Mouse (Mus musculus) gastrocnemius, adult 18-20 months (tissue): ENCODE results near the gene Rpl29. TPM values are rescaled to one million over a fixed set of nuclear protein-coding genes. Genes with fewer than 3 reads are reported as not detected.
A peak's percentile ranks its signal among the peaks of the same experiment; 100 is the strongest.

ENCODE experiments used
- DNase-seq: peaks from one replicate; pipeline ENCODE4 v3.0.0; 2021; ENCODE audit warnings: low spot score
- long read RNA-seq, 2 experiments: library from polyadenylated mRNA; stranded (forward); transcript quantifications; one replicate each; pipeline ENCODE4 v2.0.0; 2021
- total RNA-seq, 2 experiments: library from RNA; stranded (reverse); gene quantifications; 2 replicates each; pipeline ENCODE4 v1.2.3; 2021

Rpl29 gene
- 100 to 1,000 TPM; 280 to 298 TPM for total RNA-seq
- long read RNA-seq, experiment 1, transcript Rpl29-201 (4 exons, 710 nt), result minor isoform, 9 of 49 reads
- long read RNA-seq, experiment 1, transcript Rpl29-203 (4 exons, 733 nt), result major isoform, 38 of 49 reads
- long read RNA-seq, experiment 1, partial matches to known transcripts, result 0 of 49 reads
- long read RNA-seq, experiment 1, other reads (novel, unspliced or antisense), result 2 of 49 reads
- long read RNA-seq, experiment 2, transcript Rpl29-203 (4 exons, 733 nt), result major isoform, 34 of 51 reads
- long read RNA-seq, experiment 2, transcript Rpl29-201 (4 exons, 710 nt), result minor isoform, 11 of 51 reads
- long read RNA-seq, experiment 2, partial matches to known transcripts, result 0 of 51 reads
- long read RNA-seq, experiment 2, other reads (novel, unspliced or antisense), result 6 of 51 reads

DNA sequence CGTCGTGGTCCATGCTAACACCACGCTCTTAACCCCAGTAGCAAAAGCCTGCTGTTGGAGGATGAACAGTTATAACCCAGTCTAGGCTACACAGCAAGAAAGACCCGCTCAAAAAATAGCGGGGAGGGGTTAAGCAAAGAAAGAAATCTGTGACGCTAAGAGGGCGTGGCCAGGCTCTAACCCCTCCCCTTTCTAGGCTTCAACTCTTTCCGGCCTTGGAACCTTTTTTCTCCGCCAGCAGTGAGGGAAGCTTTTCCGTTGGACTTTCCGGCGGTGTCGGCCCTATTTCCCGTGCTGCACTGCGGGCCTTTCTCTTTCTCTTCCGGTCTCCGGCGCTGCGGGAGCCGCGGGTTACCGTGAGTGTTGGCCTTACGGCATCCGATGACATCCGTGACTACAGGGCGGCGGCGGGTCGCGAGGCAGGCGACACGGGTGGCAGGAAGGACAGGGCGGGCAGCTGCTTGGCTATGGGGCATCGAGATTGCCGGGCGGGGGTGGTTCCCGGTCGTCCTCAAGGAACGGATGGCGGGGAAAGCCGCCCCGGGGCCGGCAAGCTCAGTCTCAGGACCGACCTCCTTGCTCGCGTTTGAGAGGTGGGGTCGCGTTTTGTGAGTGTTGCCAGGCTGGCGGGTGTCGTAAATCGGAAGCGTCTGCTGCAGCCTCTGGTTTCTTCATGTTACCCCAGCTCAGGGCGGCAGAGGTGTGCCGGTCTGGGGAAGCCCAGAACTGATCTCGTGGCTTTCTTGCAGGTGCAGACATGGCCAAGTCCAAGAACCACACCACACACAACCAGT, at the start of gene Rpl29:
Gene Rpl29 (plus strand): TSS at position 234 of the 794 bp plus-strand sequence.
- DNase-seq, result peak; percentile 97

DNA sequence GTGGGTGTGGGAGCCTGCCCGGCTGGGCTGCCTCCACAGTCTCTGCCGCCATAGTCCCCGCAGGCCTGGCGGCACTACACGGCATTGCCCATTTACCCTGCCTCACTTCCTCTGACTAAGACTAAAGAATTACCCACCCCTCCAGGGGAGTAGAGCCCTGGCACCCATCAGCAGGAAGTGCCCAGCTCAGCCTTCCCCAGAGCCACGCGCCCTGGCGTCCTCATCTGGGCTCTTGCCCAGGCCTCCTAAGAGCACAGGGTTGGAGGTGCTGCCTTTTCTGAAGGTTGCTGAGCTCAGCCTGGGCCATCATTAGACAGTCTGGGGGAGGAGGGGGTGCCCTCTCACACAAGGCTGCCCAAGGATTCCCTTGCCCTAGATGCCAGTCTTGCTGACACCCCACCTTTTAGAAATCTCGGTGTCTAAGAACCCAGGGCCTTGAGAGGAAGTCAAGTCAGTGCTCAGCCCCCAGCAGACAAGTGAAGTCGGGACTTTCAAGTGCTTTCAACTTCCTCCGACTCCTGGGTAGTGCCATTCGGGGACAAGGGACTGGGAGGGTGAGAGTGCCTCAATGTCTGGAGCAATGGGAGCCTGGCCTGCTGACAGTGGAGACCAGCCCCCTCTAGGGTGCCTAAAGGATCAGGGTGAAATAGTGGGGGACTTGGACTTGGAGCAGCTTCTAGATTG, 42.9 kb upstream of the Rpl29 start:
- peak; percentile 69 for DNase-seq

DNA sequence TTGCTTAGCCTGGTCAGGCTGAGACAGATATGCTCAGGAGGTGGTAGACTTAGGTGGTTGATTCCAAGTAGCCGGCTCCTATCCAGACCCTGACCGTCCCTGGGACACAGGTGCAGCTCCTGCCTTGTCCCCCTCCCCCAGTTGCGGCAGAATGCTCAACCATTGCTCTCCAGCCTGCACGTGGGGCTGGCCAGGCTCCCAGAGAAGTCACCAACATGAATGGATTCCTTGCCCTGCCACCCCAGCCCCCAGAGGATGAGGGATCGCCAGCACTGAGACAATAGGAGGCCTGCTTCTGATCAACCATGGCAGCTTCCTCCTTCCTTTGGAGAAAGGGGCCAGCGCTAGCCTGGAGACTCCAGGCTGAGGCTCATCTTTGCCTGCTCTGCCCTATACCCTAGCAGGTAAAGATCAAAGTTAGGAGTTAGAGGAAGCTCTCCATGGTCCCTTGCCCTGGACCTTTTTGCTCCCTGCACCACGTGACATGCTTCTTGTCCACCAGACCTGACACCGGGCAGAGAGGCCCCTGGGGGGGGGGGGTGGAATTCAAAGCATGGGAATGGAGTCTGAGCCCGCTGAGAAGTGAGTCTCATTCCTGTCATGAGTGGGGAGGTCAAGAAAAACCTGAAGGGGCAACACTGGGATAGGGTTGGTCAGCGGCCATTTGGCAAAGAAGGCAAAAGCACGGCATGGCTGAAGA, 36.3 kb upstream of the Rpl29 start:
- no peak for DNase-seq

DNA sequence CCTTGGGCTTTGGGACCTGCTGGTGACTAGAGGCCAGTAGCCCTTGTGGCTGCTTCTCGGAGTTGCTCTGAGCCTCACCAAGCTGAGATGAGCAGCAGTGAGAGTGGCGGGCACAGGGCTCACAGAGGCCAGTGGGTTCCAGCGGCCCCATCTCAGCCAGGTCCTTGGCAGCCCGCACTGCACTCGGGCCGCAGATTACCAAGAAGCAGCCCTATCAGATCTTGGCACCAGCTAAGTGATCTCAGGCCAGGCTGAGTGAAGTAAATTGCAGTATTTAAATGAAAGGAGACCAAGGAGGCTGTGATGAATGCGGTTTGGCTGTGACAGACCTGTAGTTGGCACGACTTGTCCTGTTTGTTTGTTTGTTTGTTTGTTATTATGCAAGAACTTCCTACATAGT, 35.7 kb upstream of the Rpl29 start:
- DNase-seq, result no peak

DNA sequence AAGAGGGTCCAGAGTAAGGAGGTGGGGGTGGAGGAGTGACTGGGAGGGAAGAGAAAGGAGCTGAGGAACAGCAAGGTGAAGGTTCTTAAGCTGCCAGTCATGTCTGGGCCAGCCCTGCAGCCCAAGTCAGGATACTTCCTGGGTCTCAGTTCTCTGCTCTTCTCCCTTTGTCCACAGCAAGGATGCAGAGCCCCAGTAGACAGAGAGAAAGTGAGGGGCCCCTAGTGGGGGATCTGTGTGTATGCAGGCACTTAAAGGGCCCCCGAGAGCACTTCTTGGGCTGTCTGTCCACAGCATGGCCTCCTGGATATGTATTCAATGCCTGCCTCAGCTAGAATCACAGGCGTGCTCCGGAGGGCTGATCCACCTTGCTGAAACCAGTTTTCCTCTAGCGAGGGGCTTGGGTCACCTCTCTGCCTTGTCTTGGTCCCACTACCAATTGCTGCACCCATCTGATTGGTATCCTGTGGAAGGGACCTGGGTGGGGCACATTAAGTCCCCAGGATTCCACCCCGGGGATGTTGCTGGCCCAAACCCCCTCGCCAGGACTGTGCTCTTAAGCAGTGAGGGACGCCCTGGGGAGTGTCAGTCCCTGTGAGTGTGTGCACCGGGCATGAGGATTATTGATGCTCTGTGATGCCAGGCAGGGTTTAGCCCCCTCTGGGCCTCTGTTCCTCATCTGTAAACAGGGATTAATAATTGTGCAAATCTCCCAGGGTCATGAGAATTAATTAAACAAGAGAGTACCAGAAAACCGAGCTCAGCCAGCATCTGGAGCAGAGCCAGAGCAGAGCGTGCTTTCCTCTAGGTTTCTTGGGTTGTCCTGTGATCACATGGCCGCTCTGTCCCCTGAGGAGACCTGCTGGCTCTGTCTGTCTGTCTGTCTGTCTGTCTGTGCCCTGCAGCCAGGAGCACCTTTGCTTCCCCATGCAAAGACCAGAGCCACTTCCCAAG, 34.3 kb upstream of the Rpl29 start:
- DNase-seq, result no peak

DNA sequence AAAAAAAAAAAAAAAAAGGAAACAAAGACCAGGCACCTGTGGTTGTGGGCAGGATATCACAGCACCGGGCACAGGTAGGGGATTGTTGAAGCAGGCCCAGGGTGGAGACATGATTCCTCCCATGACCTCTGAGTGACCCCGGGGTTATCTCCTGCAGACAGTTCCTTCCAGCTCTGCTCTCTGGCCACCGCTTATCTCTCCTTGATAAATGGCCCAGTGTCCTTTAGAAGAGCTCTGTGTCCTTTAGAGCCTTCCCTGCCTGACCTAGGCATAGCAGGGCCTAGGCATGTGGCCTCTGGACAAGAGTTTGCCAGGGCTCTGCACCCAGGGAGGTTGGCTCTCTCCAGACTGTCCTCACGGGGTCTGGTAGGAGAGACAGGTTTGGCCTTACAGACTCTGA, 31.5 kb upstream of the Rpl29 start:
- no peak for DNase-seq

DNA sequence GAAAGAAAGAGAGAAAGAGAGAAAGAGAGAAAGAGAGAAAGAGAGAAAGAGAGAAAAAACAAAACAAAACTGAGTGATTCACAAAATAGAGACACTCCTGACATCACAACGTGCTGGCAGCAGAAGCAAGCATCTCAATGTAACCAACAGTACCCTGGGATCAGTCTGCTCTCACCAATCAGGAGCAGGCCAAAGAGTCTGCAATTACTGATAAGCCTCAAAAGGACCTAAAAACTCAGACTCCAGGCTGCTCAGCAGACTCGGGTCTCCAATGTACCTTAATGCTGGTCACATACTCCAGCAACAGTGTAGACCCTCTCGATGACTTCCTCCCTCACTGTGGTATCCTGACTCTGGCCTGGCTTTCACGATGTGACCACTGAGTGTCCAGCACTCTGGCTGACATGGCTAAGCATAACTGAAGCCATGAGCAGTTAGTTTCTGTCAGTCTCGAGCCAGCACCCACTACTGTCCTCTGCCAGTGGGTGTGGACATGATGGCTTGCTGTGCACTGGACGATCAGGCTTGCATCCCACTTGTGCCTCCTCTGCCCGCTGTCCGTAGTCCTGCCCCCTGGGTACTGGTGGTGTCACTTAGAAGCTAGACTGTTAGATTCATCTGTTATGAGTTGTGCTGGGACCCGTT, 30.5 kb upstream of the Rpl29 start:
- no peak for DNase-seq

DNA sequence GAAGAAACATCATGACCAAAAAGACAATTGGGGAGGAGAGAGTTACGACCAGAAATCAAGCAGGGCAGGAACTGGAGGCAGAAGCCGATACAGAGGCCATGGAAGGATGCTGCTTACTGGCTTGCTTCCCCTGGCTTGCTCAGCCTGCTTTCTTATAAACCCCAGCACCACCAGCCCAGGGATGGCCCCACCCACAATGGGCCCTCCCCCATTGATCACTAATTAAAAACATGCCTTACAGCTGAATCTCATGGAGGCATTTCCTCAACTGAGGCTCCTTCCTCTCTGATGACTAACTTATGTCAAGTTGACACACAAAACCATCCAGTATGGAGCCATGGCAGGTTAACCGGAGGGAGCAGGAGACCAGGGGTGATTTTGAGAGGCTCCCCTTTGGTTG, 29.4 kb upstream of the Rpl29 start:
- DNase-seq, result no peak

DNA sequence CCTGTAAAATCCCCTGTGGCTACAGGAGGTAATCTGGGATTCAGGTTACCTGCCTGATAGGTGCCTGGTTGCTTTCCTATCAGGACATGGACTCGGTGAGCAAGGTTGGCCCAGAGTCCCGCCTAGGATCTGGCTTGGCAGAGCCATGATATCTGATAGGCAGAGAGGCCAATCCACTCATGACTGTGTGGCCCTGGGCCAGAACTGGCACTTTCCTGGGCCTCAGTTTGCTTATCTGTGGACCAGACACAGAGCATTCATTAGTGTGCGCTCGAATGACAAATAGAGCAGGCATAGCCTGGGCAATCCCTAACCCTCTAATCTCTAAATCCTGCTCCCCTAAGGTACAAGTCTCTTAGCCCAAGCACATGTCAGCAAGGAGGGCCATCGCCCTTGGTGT, 27.1 kb upstream of the Rpl29 start:
- DNase-seq, result no peak

DNA sequence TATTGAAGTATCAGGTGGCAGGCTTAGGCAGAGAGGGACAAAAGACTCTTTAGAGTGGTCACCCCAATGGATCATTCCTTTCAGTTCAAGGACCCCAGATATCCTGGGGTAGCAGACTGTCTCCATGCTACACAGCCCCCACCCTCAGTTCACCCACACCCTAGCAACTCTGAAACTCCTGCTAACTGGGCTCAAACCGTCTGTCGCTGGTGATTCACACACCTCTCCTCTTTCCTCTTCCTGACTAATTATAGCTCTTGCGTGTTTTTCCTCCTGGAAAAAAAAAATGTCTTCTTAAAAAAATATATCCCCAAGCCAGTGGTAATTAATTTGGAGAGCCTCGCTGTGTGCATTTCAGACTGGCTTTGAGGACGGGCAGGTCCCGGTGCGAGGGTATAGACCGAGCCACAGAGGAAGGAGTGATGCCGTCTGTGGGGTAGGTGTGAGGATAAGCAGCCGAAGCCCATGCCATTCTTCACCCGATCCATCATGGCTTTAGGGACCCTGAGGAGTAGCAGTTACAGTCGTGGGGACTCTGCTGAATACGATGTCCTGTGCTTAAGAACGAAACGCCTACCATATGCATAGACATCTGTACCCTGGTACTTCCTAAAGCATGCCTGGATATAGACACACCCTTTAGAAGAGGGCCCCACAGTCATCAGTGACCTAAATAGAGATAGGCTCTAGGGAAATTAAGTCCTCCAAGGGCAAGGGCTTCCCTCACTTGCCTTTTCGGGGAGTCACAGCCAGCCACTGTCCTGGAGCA, 26.5 kb upstream of the Rpl29 start:
- DNase-seq, result no peak

DNA sequence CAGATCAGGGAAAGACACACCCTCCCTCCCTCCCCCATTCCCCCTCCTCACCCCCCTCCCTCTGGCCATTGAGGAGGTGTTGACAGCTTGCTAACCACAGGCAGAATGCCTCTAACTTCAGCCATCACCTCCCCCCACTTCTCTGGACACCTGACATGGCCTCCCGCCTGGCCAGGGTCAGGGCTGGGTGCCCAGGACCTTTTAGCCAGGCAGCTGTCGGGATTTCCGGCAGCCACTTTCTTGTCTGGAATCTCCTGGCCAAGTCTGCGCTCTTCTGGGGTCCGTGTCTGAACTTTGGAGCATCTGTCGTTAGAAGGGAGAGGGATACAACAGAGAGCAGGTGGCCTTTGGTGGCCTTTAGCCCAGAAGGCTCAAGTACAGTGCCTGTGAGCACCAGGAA, 24.0 kb upstream of the Rpl29 start:
- peak; percentile 89 for DNase-seq

DNA sequence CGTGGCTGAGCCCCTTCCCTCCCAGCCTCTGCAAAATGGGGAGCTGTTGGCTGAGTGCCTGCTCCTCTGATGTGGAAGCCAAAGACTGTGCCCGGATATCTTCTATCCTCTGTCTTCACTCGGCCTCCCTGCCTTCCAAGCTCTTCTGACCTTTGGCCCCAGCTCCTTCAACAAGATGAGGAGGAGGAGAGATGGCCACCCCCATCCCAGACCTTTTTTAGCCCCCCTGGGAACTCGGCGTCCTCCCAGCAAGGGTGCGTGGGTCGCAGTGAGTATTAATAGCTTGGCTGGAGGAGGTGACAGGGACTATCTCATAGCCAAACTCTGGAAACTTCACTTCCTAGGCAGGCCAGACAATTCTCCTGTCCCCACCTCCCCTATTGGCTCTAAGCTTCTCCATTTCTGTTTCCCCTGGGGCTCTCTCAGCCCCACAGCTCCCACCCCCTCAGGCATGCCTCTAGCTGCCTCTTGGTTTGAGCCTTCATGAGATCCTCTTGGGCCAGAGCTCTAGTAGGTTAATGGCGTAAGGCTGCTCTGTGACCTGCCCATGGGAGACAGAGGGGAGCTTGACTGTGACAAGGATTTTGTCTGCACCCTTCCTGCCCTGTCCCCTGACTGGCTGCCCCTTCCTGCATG, 22.7 kb upstream of the Rpl29 start:
- DNase-seq, result peak; percentile 86

DNA sequence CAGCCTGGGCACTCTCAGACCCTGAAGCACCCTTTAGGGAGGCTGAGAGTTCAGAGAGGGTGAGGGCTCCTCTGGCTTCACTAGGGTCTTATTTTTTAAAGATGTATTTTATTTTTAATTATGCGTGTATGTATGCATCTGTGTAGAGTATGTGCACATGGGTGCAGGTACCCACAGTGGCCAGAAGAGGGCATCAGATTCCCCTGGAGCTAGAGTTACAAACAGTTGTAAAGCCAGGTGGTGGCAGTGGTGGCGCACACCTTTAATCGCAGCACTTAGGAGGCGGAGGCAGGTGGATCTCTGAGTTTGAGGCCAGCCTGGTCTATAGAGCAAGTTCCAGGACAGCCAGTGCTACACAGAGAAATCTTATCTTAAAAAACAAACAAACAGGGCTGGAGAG, 20.2 kb upstream of the Rpl29 start:
- DNase-seq, result no peak

DNA sequence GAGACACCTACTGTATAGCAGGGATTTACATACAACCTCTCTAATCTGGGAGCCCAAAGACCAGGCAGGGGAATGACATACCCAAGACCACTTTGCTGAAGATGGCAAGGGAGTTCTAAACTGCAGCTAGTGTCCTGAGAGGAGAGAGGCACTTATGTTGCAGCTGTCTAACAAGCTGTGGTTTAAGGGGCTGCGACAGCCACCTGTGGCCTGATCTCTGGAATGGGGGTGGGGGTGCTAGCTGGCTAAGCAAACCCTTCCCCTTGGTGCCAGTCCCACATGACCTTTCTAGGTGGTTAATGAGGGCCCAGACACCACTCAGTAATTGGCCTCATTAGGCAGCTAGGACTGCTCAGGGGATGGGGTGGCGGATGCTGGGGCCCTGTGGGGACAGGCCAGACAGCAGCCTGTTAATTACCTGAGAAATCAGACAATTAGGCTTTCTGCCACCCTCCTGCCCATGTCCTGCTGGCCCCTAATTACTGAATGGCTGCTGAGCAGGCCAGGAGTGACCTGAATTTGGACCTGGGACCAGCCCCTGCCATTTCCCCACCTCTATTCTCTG, 19.1 kb upstream of the Rpl29 start:
- DNase-seq, result no peak

DNA sequence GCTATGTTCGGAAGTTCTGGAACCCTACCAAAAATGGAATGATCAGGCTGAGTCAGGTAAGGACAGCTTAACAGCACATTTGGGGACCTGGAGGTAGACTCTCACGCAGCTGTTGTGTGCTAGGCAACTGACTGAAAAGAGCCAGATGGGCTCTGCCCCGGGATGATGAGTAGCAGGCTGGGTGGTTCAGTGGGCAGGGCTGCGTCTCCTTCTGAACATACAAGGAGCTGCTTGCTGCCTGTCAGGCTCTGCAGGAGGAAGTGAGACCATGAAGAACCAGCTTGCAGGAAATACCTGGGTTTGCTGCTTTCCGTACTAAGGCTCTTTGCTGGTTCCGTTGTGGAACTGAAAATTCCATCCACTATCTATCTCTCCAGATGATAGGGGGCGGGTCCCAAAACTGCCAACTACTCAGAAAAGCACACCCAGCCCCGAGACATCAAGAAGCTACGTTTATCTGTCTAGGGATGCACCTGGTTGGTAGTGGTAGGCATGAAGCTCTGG, 18.1 kb upstream of the Rpl29 start:
- peak; percentile 42 for DNase-seq

DNA sequence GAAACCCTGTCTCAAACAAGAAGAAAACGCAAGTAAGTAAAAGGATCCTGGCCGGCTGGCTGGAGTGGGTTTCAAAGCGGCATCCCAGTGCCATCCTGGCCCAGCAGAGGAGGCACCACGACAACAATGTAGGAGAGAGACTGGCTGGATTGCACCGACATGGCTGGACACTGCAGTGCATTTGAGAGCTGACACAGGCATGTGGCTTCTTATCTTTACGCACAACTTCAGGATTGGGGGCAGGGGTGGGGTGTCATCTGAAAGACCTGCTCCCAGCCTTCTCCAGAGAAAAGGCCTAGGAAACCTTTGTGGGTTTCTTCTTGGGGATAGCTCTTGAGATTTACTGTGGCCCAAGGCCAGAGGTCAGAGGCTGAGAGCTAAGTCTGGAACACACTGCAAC, 17.5 kb upstream of the Rpl29 start:
- DNase-seq, result no peak

DNA sequence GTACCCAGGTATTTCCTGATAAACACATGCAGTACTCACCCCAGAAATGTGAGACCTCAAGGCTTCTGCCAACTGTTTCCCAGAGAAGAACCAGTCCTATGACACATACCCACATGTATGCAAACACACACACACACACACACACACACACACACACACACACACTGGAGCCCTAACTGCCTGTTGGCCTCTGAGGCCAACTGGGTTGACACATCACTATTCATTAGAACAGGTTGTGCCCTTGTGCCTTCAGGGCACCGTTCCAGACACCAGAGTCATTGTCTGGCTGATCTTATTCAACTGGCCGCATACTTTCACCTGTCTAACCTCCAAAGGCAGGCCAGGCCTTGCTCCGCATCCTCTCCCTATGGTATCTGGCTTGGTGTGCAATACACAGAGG, 17.0 kb upstream of the Rpl29 start:
- no peak for DNase-seq

DNA sequence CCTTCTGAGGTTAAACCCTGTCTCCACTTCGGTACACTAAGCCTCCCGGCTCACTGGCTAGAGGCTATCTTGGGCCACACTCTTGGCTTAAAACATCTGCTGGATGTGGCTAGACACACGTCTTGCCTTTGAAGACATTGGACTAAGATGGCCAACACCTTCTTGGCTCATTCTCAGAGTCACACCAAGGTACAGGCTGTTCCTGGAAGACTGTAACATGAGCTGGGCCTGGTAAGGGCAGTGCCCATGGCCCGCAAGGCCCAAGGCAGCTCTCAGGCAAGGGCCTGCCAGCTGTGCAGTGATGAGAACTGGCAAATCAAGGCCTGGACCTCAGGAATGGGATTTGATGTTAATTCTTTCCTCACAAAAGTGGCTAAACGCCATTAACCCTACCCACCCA, 15.6 kb upstream of the Rpl29 start:
- DNase-seq, result peak; percentile 87
